Mouse (Mus musculus) liver, embryonic 12.5 days (tissue): ENCODE results near the gene Gnl1. TPM values are rescaled to one million over a fixed set of nuclear protein-coding genes. Genes with fewer than 3 reads are reported as not detected.
A peak's percentile ranks its signal among the peaks of the same experiment; 100 is the strongest.

Source experiments
- ATAC-seq: fragments of 200-750 bp; cut with Nextera tagmentation; 2 replicates; pipeline ENCODE4 v1.8.0; 2017; ENCODE audit warnings: moderate number of reproducible peaks, mild to moderate bottlenecking, moderate library complexity
- H3K27ac ChIP-seq: fragments of 300-500 bp; sonication (generic); 2 replicates; pipeline ENCODE4 v1.5.1; 2016; ENCODE audit warnings: mild to moderate bottlenecking
- H3K27me3 ChIP-seq: fragments of 300-500 bp; sonication (generic); replicated peaks from 2 replicates; pipeline ENCODE4 v1.6.1; 2016; ENCODE audit warnings: mild to moderate bottlenecking, moderate library complexity
- H3K36me3 ChIP-seq: fragments of 300-500 bp; sonication (generic); 2 replicates; pipeline ENCODE4 v1.6.1; 2016; ENCODE audit warnings: mild to moderate bottlenecking, moderate library complexity
- H3K4me1 ChIP-seq: fragments of 300-500 bp; sonication (generic); 2 replicates; pipeline ENCODE4 v1.6.1; 2016
- H3K4me2 ChIP-seq: fragments of 300-500 bp; sonication (generic); 2 replicates; pipeline ENCODE4 v1.6.1; 2016; ENCODE audit warnings: mild to moderate bottlenecking, moderate library complexity
- H3K4me3 ChIP-seq: fragments of 300-500 bp; sonication (generic); 2 replicates; pipeline ENCODE4 v1.5.1; 2016; ENCODE audit warnings: mild to moderate bottlenecking, moderate library complexity
- H3K9ac ChIP-seq: fragments of 300-500 bp; sonication (generic); 2 replicates; pipeline ENCODE4 v1.6.1; 2016; ENCODE audit warnings: mild to moderate bottlenecking, moderate library complexity
- H3K9me3 ChIP-seq: fragments of 300-500 bp; sonication (generic); replicated peaks from 2 replicates; pipeline ENCODE4 v1.6.1; 2016; ENCODE audit warnings: mild to moderate bottlenecking, moderate library complexity
- WGBS: fragments of 180-500 bp; shearing (Covaris S2); methylation state at CpG from one replicate; pipeline ENCODE4 v1.1.7; 2016; ENCODE audit not compliant: insufficient replicate concordance; 5-methylcytosine and 5-hydroxymethylcytosine counted together
- polyA plus RNA-seq: library from polyadenylated mRNA; unstranded; fragments of >200 nt; fragmentation: Nextera tagmentation; extraction: Ambion mirVana; gene quantifications from 2 replicates; pipeline ENCODE4 v1.2.1, GENCODE M21; 2016

Gene Gnl1
- polyA plus RNA-seq, 1 experiment from 2014 or later = 25.1 TPM

- Histone ChIP-seq H3K4me1 (peaks cover 72% of the 10 kb centered on the region), H3K27me3 (no peaks in the 10 kb centered on the region), H3K9me3 (no peaks in the 10 kb centered on the region), H3K4me2 (peak overlapping the region; percentile 71), H3K4me3 (peak overlapping the region; percentile 58), H3K36me3 (peaks cover 41% of the 10 kb centered on the region), H3K9ac (peak overlapping the region; percentile 63), H3K27ac (peak overlapping the region; percentile 91; the same call in 1 of the 2 replicates)
- 32% methylated on average over 2 of the region's 2 CpGs for WGBS
- no peak for ATAC-seq
Measured at GRCm38 (mm10) chr17:36018979-36019378, 39.3 kb downstream of the Gnl1 start.

GRCm38 (mm10) chr17:36019519-36019918 lies 39.9 kb downstream of the Gnl1 start:
- Histone ChIP-seq H3K27ac (peak overlapping the region; percentile 91), H3K4me1 (peaks cover 78% of the 10 kb centered on the region)
- ATAC-seq = no peak

GRCm38 (mm10) chr17:36020191-36021073 lies 40.8 kb downstream of the Gnl1 start, which contains the start of gene H2-T24:
Gene H2-T24 (minus strand): TSS chr17:36020560.
- Histone ChIP-seq H3K27me3 (no peaks in the 10 kb centered on the region), H3K4me2 (peak within 1 kb of the TSS; percentile 71), H3K4me1 (peaks cover 84% of the 10 kb centered on the region), H3K27ac (peak within 1 kb of the TSS; percentile 91), H3K4me3 (peak within 1 kb of the TSS; percentile 58), H3K36me3 (peaks cover 27% of the 10 kb centered on the region), H3K9ac (peak within 1 kb of the TSS; percentile 63), H3K9me3 (no peaks in the 10 kb centered on the region)
- WGBS = 14% methylated on average over 15 of the region's 15 CpGs
- ATAC-seq = peak; percentile 86

More at GRCm38 (mm10) chr17:36019519-36019918, 39.9 kb downstream of the Gnl1 start:
- 66% methylated on average over 3 of the region's 3 CpGs for WGBS
- Histone ChIP-seq H3K27me3 (no peaks in the 10 kb centered on the region), H3K9me3 (no peaks in the 10 kb centered on the region), H3K4me3 (peak overlapping the region; percentile 58), H3K36me3 (peaks cover 36% of the 10 kb centered on the region), H3K4me2 (peak overlapping the region; percentile 71), H3K9ac (peak overlapping the region; percentile 63)

- H3K27me3 ChIP-seq = no peaks in the 10 kb centered on the region
- ATAC-seq = 0 out of 2 replicates have a peak, but pooled peaks have one; percentile 23
- peak overlapping the region; percentile 91 for H3K27ac ChIP-seq
- H3K4me1 ChIP-seq = peaks cover 78% of the 10 kb centered on the region
- H3K4me2 ChIP-seq = peak overlapping the region; percentile 71
- peaks cover 18% of the 10 kb centered on the region for H3K36me3 ChIP-seq
- H3K9me3 ChIP-seq = no peaks in the 10 kb centered on the region
- WGBS = 76% methylated on average over 1 of the region's 1 CpGs
- peak overlapping the region; percentile 63 for H3K9ac ChIP-seq
- H3K4me3 ChIP-seq = peak overlapping the region; percentile 58
Measured at GRCm38 (mm10) chr17:36021309-36021708, 41.7 kb downstream of the Gnl1 start.

- Histone ChIP-seq H3K4me3 (no peak overlapping the region), H3K9me3 (no peaks in the 10 kb centered on the region), H3K27ac (no peak overlapping the region), H3K9ac (no peak overlapping the region), H3K4me2 (no peak overlapping the region), H3K4me1 (peaks cover 74% of the 10 kb centered on the region), H3K27me3 (no peaks in the 10 kb centered on the region), H3K36me3 (peaks cover 10% of the 10 kb centered on the region)
- 81% methylated on average over 9 of the region's 9 CpGs for WGBS
- no peak for ATAC-seq
Measured at GRCm38 (mm10) chr17:36022098-36022497, 42.4 kb downstream of the Gnl1 start.

GRCm38 (mm10) chr17:36022922-36023321 lies 43.3 kb downstream of the Gnl1 start:
- Histone ChIP-seq H3K4me1 (peaks cover 66% of the 10 kb centered on the region), H3K36me3 (peaks cover 3% of the 10 kb centered on the region; the same call in 1 of the 2 replicates), H3K4me3 (no peak overlapping the region), H3K9ac (no peak overlapping the region), H3K27ac (no peak overlapping the region), H3K27me3 (no peaks in the 10 kb centered on the region), H3K9me3 (no peaks in the 10 kb centered on the region), H3K4me2 (no peak overlapping the region)
- ATAC-seq = no peak
- WGBS = 87% methylated on average over 6 of the region's 6 CpGs

GRCm38 (mm10) chr17:36023710-36024654 lies 44.3 kb downstream of the Gnl1 start:
- Histone ChIP-seq H3K4me2 (peak overlapping the region; percentile 29), H3K9me3 (no peaks in the 10 kb centered on the region), H3K36me3 (peaks cover 3% of the 10 kb centered on the region; the same call in 1 of the 2 replicates), H3K9ac (no peak overlapping the region), H3K4me1 (peaks cover 60% of the 10 kb centered on the region), H3K27ac (peak overlapping the region; percentile 57), H3K27me3 (no peaks in the 10 kb centered on the region), H3K4me3 (no peak overlapping the region)
- 57% methylated on average over 9 of the region's 9 CpGs for WGBS
- peak; percentile 46; the same call in 1 of the 2 replicates for ATAC-seq

GRCm38 (mm10) chr17:36025197-36025596 lies 45.5 kb downstream of the Gnl1 start:
- Histone ChIP-seq H3K4me1 (peaks cover 59% of the 10 kb centered on the region), H3K9ac (no peak overlapping the region)

GRCm38 (mm10) chr17:36025901-36026300 lies 46.2 kb downstream of the Gnl1 start:
- Histone ChIP-seq H3K36me3 (peaks cover 3% of the 10 kb centered on the region; the same call in 1 of the 2 replicates), H3K4me2 (no peak overlapping the region), H3K27me3 (no peaks in the 10 kb centered on the region), H3K9ac (no peak overlapping the region), H3K9me3 (no peaks in the 10 kb centered on the region), H3K27ac (no peak overlapping the region), H3K4me3 (no peak overlapping the region), H3K4me1 (peaks cover 58% of the 10 kb centered on the region)
- ATAC-seq = no peak
- 62% methylated on average over 4 of the region's 4 CpGs for WGBS

More at GRCm38 (mm10) chr17:36025197-36025596, 45.5 kb downstream of the Gnl1 start:
- Histone ChIP-seq H3K4me2 (no peak overlapping the region), H3K36me3 (peaks cover 3% of the 10 kb centered on the region; the same call in 1 of the 2 replicates), H3K9me3 (no peaks in the 10 kb centered on the region), H3K27me3 (no peaks in the 10 kb centered on the region), H3K4me3 (no peak overlapping the region), H3K27ac (no peak overlapping the region)
- WGBS = 65% methylated on average over 5 of the region's 5 CpGs
- no peak for ATAC-seq

- Histone ChIP-seq H3K27ac (no peak overlapping the region), H3K4me3 (no peak overlapping the region), H3K4me1 (peaks cover 58% of the 10 kb centered on the region), H3K27me3 (no peaks in the 10 kb centered on the region), H3K4me2 (no peak overlapping the region), H3K9me3 (no peaks in the 10 kb centered on the region), H3K36me3 (no peaks in the 10 kb centered on the region), H3K9ac (no peak overlapping the region)
- 79% methylated on average over 4 of the region's 4 CpGs for WGBS
- no peak for ATAC-seq
Measured at GRCm38 (mm10) chr17:36027663-36028062, 48.0 kb downstream of the Gnl1 start.

GRCm38 (mm10) chr17:36028879-36029619 lies 49.4 kb downstream of the Gnl1 start:
- H3K36me3 ChIP-seq = no peaks in the 10 kb centered on the region
- H3K9ac ChIP-seq = no peak overlapping the region
- no peak overlapping the region for H3K27ac ChIP-seq
- H3K9me3 ChIP-seq = no peaks in the 10 kb centered on the region
- no peak for ATAC-seq
- WGBS = 74% methylated on average over 7 of the region's 7 CpGs
- no peaks in the 10 kb centered on the region for H3K27me3 ChIP-seq
- H3K4me2 ChIP-seq = no peak overlapping the region
- H3K4me1 ChIP-seq = peaks cover 45% of the 10 kb centered on the region
- H3K4me3 ChIP-seq = no peak overlapping the region
